Mouse (Mus musculus) spleen, adult 18-20 months (tissue): ENCODE measurements around the gene Bik.

ENCODE experiments used
- DNase-seq, 2 experiments: peaks; one replicate each; pipeline ENCODE4 v3.0.0; 2022; ENCODE audit warnings: mixed read lengths in 2 of 2

The Bik gene

DNA sequence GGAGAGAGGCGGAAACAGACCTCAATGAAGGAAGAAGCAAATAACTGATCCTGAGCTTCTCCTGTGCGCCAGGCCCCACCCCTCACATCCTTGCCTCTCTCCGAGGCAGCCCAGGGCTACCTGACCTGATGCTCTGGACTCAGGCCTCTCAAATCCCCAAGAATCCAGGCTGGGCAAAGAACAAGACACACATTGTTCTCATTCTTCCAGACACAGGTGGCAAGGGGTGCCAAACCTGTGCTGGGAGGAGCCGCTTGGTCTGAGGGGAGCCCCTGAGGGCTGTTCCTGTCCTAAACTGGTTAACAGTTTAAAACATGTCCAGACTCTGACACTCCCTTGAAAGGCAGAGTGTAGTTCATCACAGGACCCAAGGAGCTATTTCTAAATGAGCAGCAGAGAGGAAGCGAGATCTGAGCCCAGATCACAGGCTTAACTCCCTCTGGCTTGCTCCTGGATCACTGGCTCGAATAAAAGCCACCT, 58.1 kb downstream of the Bik start:
- DNase-seq = no peak

DNA sequence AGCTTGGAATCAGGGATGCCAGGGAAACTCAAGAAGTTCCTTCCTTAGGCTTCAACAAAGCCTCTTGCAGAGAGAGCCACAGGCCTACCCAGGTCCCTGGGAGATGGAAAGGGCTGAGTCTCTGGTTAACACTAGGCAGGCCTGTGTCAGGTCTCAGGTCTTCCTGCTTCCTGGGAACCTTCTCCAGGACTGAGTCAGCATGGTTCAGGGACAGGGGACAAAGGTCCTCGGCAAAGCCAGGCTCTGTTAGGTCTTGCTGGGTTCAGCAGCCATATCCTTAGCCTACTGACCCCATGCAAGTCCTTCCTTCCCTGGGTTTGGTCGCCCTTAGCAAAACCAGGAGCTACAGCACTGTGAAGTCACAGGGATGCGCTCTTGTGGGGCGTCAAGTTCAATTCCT, 64.2 kb downstream of the Bik start:
- DNase-seq = no peak

DNA sequence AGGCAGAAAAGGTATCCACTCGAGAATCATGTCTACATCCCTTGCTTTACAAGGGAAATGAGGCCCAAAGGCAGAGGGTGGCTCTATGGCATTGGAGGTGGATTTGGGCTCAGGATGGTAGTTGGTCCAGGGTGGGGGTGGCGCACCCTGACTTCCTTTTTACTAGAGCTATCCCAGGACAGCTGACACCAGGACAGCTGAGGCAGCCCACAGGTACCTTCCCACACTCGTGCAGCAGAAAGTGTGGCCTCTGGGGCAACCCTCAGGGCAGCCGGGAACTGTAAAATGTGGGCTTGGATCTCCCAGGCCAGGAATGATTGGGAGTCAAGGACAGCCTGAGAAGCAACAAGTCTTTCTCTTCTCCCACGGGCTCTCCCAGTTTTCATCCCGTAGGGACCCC, 65.1 kb downstream of the Bik start:
- DNase-seq = no peak

DNA sequence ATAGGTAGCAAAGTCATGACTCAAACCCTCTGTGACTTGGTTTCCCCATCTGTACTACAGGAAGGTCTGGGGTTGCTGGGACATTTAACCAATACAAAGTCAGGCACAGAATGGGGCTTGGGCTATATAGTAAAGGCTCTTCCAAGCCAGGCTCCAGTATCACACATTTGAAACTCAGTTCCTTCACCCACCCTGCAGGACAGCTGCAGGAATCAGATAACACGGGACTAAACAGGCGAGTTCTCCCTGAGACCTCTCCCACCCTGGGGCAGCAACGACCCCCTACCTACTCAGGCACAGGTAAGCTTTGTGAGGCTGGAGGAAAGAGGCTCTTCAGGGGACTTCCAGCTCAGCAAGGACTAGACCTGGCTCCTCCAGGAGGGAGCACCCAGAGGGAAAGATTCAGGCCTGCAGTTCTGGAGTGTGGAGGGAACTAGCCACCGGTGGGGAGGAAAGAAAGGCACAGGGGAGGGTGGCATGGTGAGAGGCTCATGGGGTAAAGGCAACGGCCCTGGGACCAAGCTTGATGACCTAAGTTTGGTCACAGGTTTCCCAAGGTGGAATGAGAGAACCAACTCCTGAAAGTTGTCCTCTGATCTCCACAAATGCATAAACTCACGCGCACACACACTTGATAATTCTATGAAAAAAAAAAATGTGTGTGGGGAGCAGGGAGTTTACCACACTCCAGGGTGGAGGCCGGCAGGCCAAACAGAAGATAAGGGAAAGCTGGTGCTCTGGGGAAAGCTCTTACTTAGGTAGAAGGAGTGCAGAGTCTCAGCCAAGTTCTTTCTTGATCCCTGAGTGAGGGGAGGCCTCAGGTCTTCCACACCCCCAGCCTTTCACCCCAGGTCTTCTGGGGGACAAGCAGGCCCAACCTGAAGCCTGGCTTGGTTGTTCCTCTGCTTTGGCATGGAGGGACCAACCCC, 65.9 kb downstream of the Bik start:
- no peak for DNase-seq

DNA sequence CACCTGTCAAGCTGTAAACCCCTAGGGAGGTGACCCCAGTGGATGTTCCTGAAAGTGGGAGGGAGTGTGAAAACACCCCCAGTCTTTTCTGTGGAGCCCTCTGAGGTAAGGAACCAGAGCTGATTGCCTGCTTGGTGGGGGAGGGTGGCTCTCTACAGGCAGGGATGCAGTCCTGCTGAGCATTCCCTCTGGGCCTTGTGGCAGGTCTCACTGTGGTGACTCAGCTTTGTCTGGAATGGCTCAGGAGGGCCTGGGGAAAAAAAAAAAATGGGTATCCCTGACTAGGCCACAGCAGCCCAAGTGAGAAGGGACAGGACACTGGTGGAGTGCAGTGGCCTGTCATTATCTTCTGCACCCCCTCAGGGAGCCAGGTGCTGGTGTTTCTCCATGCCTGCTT, 66.5 kb downstream of the Bik start:
- no peak for DNase-seq

DNA sequence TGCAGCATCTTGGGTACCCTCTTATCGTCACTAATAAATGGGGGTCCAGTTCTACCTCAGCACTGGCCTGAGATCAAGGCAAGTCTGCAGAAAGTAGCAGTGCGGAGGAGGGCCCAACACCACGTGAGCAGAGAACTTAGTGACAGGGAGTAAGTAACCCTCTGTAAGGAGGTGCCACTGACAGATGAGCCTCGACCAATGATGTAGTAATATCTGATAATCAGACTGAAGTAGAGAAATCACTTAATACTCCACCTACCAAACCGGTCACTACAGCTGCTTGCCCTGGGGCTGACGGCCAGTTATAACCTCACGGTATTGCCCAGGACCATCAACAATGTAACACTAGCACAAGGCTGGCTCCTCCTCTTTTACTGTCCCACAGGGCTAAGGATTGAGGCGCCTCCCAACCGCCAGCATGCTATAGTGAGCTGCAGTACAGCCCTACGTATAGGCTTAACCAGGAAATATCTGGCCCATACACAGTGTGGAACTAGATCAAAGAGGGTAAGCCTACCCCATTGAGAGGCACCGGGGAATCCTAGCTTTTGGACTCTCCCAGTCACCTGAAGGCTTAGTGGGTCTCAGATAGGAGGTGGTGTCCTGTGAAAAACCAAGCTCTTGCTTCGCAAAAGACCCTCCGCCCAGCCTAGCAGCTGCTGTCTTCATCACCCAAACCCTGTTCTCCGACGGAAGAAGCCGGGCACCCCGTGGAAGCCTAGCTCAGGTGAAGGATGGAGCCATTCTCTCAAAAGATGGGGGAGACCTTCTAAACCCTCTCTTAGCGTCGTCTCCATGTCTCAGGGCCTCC, 67.2 kb downstream of the Bik start:
- no peak for DNase-seq
